Mouse (Mus musculus) testis, adult 2 months (tissue): ENCODE measurements around the gene Gsdma. TPM values are rescaled to one million over a fixed set of nuclear protein-coding genes. Genes with fewer than 3 reads are reported as not detected.
"Not testable (repeated sequence)": the region's sequence is repeated elsewhere in the genome, so short reads cannot be mapped to it uniquely, and the experiment has no call there.

Experiments
- H3K27ac ChIP-seq: fragments of 200-500 bp; 2 replicates; pipeline ENCODE4 v1.5.1; 2012; ENCODE audit warnings: low read depth, low read length; ENCODE audit not compliant: control insufficient read depth, insufficient read depth
- H3K27me3 ChIP-seq: fragments of 200-500 bp; 2 replicates; pipeline ENCODE4 v1.6.1; 2012; ENCODE audit warnings: mild to moderate bottlenecking, low read length, moderate library complexity; ENCODE audit not compliant: control insufficient read depth, insufficient read depth
- H3K36me3 ChIP-seq: fragments of 200-500 bp; 2 replicates; pipeline ENCODE4 v1.6.1; 2012; ENCODE audit warnings: mild to moderate bottlenecking, low read length; ENCODE audit not compliant: control insufficient read depth, insufficient read depth
- H3K4me1 ChIP-seq: fragments of 200-500 bp; 2 replicates; pipeline ENCODE4 v1.6.1; 2012; ENCODE audit warnings: low read length; ENCODE audit not compliant: control insufficient read depth, insufficient read depth
- H3K4me3 ChIP-seq: fragments of 200-500 bp; 2 replicates; pipeline ENCODE4 v1.5.1; 2012; ENCODE audit warnings: low read depth, mild to moderate bottlenecking, low read length, moderate library complexity, mixed read lengths; ENCODE audit not compliant: control insufficient read depth
- CTCF ChIP-seq: fragments of 200-500 bp; IDR thresholded peaks from 2 replicates; pipeline ENCODE4 v1.5.1; 2012; ENCODE audit warnings: low read depth, mild to moderate bottlenecking, inconsistent platforms, low read length, moderate library complexity; ENCODE audit not compliant: control insufficient read depth, insufficient read depth, insufficient replicate concordance
- POLR2A ChIP-seq: fragments of 200-500 bp; IDR thresholded peaks from 2 replicates; pipeline ENCODE4 v1.6.1; 2012; ENCODE audit warnings: low read depth, mild to moderate bottlenecking, inconsistent platforms, low read length, moderate library complexity; ENCODE audit not compliant: control insufficient read depth
- polyA plus RNA-seq: library from polyadenylated mRNA; depleted of rRNA; stranded (reverse); fragments of >200 nt; gene quantifications from 2 replicates; pipeline ENCODE4 v1.2.3, GENCODE M21; 2012

Gsdma gene
- polyA plus RNA-seq, 1 experiment: 6.7 TPM

GRCm38 (mm10) chr11:98671284-98671815, 7.2 kb downstream of the Gsdma start:
- TF ChIP-seq POLR2A (no peak), CTCF (no peak)
- Histone ChIP-seq H3K27me3 (no peaks in the 10 kb centered on the region), H3K27ac (no peak overlapping the region), H3K4me3 (no peak overlapping the region), H3K4me1 (peaks cover 5% of the 10 kb centered on the region; the same call in 1 of the 2 replicates), H3K36me3 (no peaks in the 10 kb centered on the region)

DNA sequence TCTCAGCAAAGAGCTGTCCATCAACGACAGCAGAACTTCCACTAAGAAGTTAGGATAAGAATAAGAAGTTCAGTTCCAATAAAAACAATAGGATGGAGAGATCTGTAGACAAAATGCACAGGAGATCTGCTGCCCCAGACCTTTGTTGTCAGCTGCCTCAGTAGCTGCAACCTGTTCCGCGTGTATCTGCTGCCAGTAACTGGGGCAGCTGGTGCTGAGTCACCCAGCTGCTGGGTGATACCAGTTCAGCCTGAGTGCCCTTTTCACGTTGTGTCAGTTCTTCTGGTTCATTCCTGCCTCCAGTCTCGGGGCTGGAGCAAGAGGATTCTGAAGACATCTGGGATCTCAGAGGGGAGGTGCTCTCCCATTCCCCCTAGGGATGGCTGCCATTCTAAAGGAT, 7.7 kb downstream of the Gsdma start:
- H3K36me3 ChIP-seq: no peaks in the 10 kb centered on the region
- H3K27ac ChIP-seq: no peak overlapping the region
- H3K4me3 ChIP-seq: peak overlapping the region; percentile 21; the same call in 1 of the 2 replicates
- peaks cover 5% of the 10 kb centered on the region; the same call in 1 of the 2 replicates for H3K4me1 ChIP-seq
- no peak for TF ChIP-seq POLR2A
- TF ChIP-seq CTCF: no peak
- H3K27me3 ChIP-seq: no peaks in the 10 kb centered on the region

DNA sequence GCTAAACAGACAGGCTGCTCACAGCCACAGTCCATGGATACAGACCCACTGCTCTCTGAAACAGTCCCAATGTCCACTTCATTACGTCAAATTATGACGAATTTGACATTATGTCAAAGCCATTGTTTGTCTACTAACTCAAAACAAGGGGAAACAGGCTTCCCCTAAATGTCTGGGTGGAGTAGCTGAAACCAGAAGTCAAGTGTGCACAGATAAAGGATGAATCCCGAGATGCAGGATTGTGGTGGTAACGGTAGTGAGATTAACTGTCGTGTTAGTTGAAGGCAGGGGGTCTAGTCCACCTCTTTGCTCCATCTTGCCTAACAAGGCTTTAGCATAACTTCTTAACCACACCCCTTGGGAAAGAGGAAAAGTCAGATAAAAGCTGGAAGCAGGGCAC, 8.3 kb downstream of the Gsdma start:
- Histone ChIP-seq H3K4me1 (peaks cover 5% of the 10 kb centered on the region; the same call in 1 of the 2 replicates), H3K27ac (no peak overlapping the region; the same call in 1 of the 2 replicates), H3K4me3 (peak overlapping the region; percentile 74), H3K27me3 (no peaks in the 10 kb centered on the region), H3K36me3 (no peaks in the 10 kb centered on the region)
- TF ChIP-seq POLR2A (no peak), CTCF (no peak)

DNA sequence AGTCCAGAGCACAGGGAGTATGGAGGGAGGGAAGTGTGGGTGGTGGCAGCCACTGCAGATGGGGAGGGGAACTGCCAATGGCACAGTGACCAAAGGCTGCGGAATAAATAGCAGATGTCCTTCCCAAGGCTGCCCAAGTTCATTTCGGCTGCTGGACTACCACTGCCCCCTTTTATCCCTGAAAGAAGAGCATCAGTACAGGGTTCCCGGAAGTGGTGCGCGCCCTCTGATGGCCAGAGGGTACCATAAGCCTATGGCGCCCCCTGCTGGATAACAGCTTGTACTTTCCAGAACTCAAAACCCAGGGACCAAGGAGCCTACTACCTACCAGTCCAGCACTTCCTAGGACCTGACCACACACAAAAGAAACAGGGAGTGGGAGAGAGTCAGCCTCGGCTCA, 9.0 kb downstream of the Gsdma start:
- not testable (repeated sequence) for H3K4me1 ChIP-seq, H3K27ac ChIP-seq, H3K36me3 ChIP-seq, H3K27me3 ChIP-seq
- H3K4me3 ChIP-seq: peak overlapping the region; percentile 74
- TF ChIP-seq CTCF: 0 out of 2 replicates have a peak, but pooled peaks have one; percentile 16

GRCm38 (mm10) chr11:98675829-98676363, 11.7 kb downstream of the Gsdma start:
- peaks cover 5% of the 10 kb centered on the region; the same call in 1 of the 2 replicates for H3K4me1 ChIP-seq
- TF ChIP-seq POLR2A (no peak), CTCF (no peak)
- no peak overlapping the region for H3K27ac ChIP-seq
- H3K36me3 ChIP-seq: no peaks in the 10 kb centered on the region
- no peaks in the 10 kb centered on the region for H3K27me3 ChIP-seq
- H3K4me3 ChIP-seq: no peak overlapping the region

GRCm38 (mm10) chr11:98680023-98680422, 15.9 kb downstream of the Gsdma start:
- Histone ChIP-seq H3K27me3 (no peaks in the 10 kb centered on the region), H3K4me1 (peaks cover 2% of the 10 kb centered on the region), H3K4me3 (no peak overlapping the region), H3K27ac (no peak overlapping the region), H3K36me3 (no peaks in the 10 kb centered on the region)
- no peak for TF ChIP-seq POLR2A
- TF ChIP-seq CTCF: no peak

DNA sequence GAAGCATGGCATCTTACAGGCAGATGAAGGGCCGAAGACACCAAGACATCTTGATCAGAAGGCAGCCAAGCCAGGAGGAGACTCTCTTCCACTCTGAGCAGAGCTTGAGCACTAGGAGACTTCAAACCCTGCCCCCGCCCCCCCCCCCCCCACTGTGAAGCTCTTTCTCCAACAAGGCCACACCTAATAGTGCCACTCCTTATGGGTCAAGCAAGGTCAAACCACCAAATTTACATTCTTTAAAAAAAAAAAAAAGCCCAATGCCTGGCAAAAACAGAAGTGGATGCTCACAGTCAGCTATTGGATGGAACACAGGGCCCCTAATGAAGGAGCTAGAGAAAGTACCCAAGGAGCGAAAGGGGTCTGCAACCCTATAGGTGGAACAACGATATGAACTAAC, 16.4 kb downstream of the Gsdma start:
- H3K27me3 ChIP-seq, H3K36me3 ChIP-seq, H3K4me3 ChIP-seq, H3K27ac ChIP-seq, H3K4me1 ChIP-seq: not testable (repeated sequence)

DNA sequence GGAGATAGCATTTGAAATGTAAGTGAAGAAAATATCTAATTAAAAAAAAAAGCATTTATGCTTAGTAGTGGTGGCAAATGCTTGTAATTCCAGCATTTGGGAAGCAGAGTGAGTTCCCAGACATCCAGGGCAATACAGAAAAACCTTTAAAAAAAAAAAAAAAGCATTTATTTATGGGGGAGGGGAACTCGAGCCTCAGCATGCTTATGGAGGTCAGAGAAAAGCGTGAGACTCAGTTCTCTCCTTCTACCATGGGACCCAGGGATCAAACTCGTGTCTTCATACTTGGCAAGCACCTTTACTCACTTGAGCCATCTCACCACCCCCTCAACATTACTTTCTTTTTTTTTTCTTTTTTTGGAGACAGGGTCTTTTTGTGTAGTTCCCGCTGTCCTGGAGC, 17.0 kb downstream of the Gsdma start:
- Histone ChIP-seq H3K4me3 (peak overlapping the region; percentile 95; the same call in 1 of the 2 replicates), H3K27ac (no peak overlapping the region), H3K4me1 (peaks cover 2% of the 10 kb centered on the region), H3K36me3 (peaks cover 3% of the 10 kb centered on the region), H3K27me3 (no peaks in the 10 kb centered on the region)
- TF ChIP-seq CTCF: no peak
- TF ChIP-seq POLR2A: no peak
